Mouse (Mus musculus) lung, embryonic 14.5 days (tissue): ENCODE data around the gene Wdr18. TPM values are rescaled to one million over a fixed set of nuclear protein-coding genes. Genes with fewer than 3 reads are reported as not detected.
A peak's percentile ranks its signal among the peaks of the same experiment; 100 is the strongest.

Experiments
- ATAC-seq: fragments of 200-750 bp; cut with Nextera tagmentation; 2 replicates; pipeline ENCODE4 v1.8.0; 2017; ENCODE audit warnings: mild to moderate bottlenecking, moderate TSS enrichment, moderate library complexity; ENCODE audit not compliant: insufficient read depth
- DNase-seq: peaks from one replicate; pipeline ENCODE4 v3.0.0-alpha.2; 2015
- H3K27ac ChIP-seq: fragments of 300-500 bp; sonication (generic); 2 replicates; pipeline ENCODE4 v1.5.1; 2014; ENCODE audit warnings: low read depth, mild to moderate bottlenecking, moderate library complexity
- H3K27me3 ChIP-seq: fragments of 300-500 bp; sonication (generic); 2 replicates; pipeline ENCODE4 v1.6.1; 2014; ENCODE audit warnings: low read length, control low read depth; ENCODE audit not compliant: insufficient read depth
- H3K36me3 ChIP-seq: fragments of 300-500 bp; sonication (generic); 2 replicates; pipeline ENCODE4 v1.6.1; 2014; ENCODE audit warnings: control low read depth; ENCODE audit not compliant: insufficient read depth
- H3K4me1 ChIP-seq: fragments of 300-500 bp; sonication (generic); 2 replicates; pipeline ENCODE4 v1.6.1; 2014; ENCODE audit warnings: antibody characterized with exemption, control low read depth; ENCODE audit not compliant: insufficient read depth
- H3K4me2 ChIP-seq: fragments of 300-500 bp; sonication (generic); 2 replicates; pipeline ENCODE4 v1.6.1; 2014; ENCODE audit warnings: mild to moderate bottlenecking
- H3K4me3 ChIP-seq: fragments of 300-500 bp; sonication (generic); 2 replicates; pipeline ENCODE4 v1.5.1; 2014; ENCODE audit warnings: low read depth, low read length
- H3K9ac ChIP-seq: fragments of 300-500 bp; sonication (generic); 2 replicates; pipeline ENCODE4 v1.6.1; 2014
- H3K9me3 ChIP-seq: fragments of 300-500 bp; sonication (generic); 2 replicates; pipeline ENCODE4 v1.6.1; 2016; ENCODE audit warnings: low read depth, low read length, control low read depth
- CTCF ChIP-seq: IDR thresholded peaks from 2 replicates; pipeline ENCODE4 v1.5.1; 2016; ENCODE audit warnings: antibody characterized with exemption, low read depth
- WGBS: fragments of 180-500 bp; shearing (Covaris S2); extraction: QIAGEN DNeasy Blood & Tissue Kit; methylation state at CpG from one replicate; pipeline ENCODE4 v1.1.7; 2014; 5-methylcytosine and 5-hydroxymethylcytosine counted together
- polyA plus RNA-seq: library from polyadenylated mRNA; unstranded; fragments of >200 nt; fragmentation: Nextera tagmentation; extraction: Ambion mirVana; gene quantifications from 2 replicates; pipeline ENCODE4 v1.2.1, GENCODE M21; 2014

Gene Wdr18
- polyA plus RNA-seq = 113 and 124 TPM in 2 replicates

DNA sequence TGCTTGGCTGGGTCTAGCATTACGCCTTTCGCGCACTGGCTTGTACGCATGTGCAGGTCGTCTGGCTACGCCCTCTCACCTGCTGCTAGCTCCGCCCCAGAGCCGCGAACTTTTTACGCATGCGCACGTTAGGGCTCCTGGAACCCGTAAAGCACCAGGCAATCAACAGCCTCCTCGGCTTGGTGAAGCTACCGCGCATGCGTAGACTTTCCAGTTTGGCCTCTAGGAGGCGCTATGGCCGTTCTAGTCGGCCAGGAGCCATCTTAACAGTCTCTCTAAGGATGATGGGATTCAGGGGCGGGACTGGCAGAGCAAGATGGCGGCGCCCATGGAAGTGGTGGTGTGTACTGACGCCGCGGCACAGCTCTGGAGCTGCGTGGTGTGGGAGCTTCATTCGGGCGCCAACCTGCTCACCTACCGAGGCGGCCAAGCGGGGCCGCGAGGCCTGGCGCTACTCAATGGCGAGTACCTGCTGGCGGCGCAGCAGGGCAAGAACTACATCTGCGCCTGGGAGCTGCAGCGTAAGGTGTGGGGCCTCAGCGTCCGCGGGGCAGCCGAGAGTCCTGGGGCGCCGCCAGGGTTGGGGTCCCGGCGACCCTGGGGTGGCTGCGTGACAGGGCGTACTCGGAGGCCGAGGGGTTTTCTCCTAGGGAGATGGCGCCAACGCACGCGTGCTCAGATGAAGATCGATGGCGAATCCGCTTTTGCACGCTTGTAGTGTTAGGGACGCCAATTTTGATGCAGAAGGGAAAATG, at the start of gene Wdr18:
Gene Wdr18, plus strand, starts transcription at position 306 of the 755 bp plus-strand sequence.
- H3K4me1 ChIP-seq = 0 out of 2 replicates have a peak, but pooled peaks cover 6% of the 10 kb centered on the region
- TF ChIP-seq CTCF = peak; percentile 99
- H3K27me3 ChIP-seq = no peaks in the 10 kb centered on the region
- peak within 1 kb of the TSS; percentile 84 for H3K9ac ChIP-seq
- WGBS = under 1% methylated on average over 61 of the region's 61 CpGs
- H3K4me2 ChIP-seq = peak within 1 kb of the TSS; percentile 89
- peak within 1 kb of the TSS; percentile 99 for H3K4me3 ChIP-seq
- H3K36me3 ChIP-seq = peaks cover 37% of the 10 kb centered on the region
- no peaks in the 10 kb centered on the region for H3K9me3 ChIP-seq
- H3K27ac ChIP-seq = peak within 1 kb of the TSS; percentile 58; the same call in 1 of the 2 replicates
- ATAC-seq (peak; percentile 95), DNase-seq (peak; percentile 100)

DNA sequence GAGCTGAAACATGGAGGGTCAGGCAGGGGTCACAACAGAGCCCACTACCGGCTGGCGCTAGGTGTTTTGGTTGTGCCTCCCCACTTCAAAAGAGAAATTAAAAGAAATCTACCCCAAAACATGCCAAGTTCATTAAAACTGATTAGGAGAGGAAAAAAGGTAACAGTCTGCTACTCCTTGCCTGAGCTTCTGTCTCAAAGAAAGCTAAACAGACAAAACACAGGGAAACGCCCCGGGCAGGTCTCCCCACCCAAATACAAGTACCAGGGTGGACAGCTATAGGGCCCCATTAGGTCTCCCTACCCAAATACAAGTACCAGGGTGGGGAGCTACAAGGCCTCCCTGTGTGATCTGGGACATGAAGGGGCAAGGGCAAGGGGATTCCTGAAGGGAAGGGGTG, 49.4 kb upstream of the Wdr18 start, which contains the start of gene Gm26602:
Gene Gm26602, plus strand, starts transcription at position 301 of the 400 bp plus-strand sequence.
- Histone ChIP-seq H3K27ac (peak within 1 kb of the TSS; percentile 98; the same call in 1 of the 2 replicates), H3K36me3 (peaks cover 40% of the 10 kb centered on the region), H3K4me2 (no peak within 1 kb of the TSS), H3K27me3 (no peaks in the 10 kb centered on the region), H3K4me3 (no peak within 1 kb of the TSS), H3K4me1 (no peaks in the 10 kb centered on the region), H3K9ac (0 out of 2 replicates have a peak within 1 kb of the TSS, but pooled peaks have one; percentile 6), H3K9me3 (no peaks in the 10 kb centered on the region)
- WGBS = 94% methylated on average over 4 of the region's 4 CpGs
- TF ChIP-seq CTCF = no peak
- DNase-seq = no peak
- ATAC-seq = no peak

DNA sequence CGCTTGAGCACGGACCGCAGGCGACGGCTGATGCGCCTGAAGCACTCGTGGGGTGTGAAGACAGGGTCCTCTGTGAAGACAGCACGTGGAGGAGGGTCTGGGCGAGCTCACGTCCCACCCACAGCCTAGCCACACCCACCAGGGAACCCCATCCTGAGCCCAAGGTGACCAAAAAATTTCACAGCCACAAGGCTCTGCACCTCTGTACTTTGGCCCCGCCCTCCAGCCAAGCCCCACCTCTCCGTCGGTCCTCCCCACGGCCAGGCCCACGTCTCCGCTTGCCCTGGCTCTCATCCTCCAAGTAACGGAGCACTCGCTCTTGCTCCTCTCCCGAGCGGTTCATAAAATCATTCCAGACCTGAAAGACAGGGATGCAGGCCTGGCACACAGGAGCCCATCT, 47.5 kb upstream of the Wdr18 start:
- TF ChIP-seq CTCF = no peak
- DNase-seq (no peak), ATAC-seq (no peak)
- Histone ChIP-seq H3K4me1 (0 out of 2 replicates have a peak, but pooled peaks cover 5% of the 10 kb centered on the region), H3K27me3 (peaks cover 1% of the 10 kb centered on the region; the same call in 1 of the 2 replicates), H3K4me3 (no peak overlapping the region), H3K9ac (no peak overlapping the region), H3K4me2 (no peak overlapping the region), H3K27ac (no peak overlapping the region), H3K36me3 (peaks cover 23% of the 10 kb centered on the region), H3K9me3 (no peaks in the 10 kb centered on the region)
- WGBS = 64% methylated on average over 20 of the region's 20 CpGs

DNA sequence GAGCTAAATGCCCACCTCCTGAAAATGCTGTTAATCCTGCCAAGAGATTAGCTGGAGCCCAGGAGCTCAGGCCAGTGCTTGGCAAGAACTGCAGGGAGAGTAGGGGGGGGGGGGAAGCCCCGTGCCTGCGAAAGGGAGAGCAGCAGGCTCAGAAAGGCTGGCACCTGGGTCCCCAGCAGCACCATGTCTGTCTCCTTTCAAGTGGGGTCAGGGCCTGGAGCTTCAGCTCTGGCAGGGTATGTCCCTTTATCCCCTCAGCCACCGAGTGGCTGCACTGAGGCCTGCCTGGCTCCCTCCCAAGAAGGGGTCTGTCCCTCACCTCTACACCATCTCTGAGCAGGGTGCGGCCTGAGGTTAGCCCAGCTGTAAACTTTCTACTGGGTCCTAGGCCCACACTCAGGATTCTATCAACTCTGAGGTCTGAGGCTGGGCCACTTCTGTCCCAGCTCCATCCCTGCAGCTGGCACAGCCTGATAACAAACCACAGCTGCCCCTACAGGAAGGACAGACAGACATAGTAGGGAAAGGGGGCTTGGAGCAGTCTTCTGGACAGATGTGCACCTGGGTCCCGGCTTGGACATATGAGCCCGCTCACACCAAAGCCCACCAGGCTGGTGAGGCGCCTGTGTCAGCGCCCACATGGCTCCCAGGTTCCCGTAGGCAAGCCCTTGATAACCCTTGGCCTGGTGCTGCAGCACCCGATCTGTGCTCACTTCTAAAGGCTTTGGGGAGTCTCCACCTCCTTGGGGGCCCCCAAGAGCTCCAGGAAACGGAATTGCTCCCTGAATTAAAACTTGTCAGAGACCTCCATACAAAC, 45.6 kb upstream of the Wdr18 start:
- Histone ChIP-seq H3K27me3 (peaks cover 20% of the 10 kb centered on the region), H3K9ac (peak overlapping the region; percentile 22; the same call in 1 of the 2 replicates), H3K4me1 (0 out of 2 replicates have a peak, but pooled peaks cover 5% of the 10 kb centered on the region), H3K4me3 (no peak overlapping the region), H3K36me3 (peaks cover 22% of the 10 kb centered on the region), H3K4me2 (peak overlapping the region; percentile 18; the same call in 1 of the 2 replicates), H3K27ac (peak overlapping the region; percentile 36; the same call in 1 of the 2 replicates), H3K9me3 (no peaks in the 10 kb centered on the region)
- DNase-seq = no peak
- ATAC-seq = no peak
- TF ChIP-seq CTCF = no peak
- WGBS = 62% methylated on average over 11 of the region's 11 CpGs

DNA sequence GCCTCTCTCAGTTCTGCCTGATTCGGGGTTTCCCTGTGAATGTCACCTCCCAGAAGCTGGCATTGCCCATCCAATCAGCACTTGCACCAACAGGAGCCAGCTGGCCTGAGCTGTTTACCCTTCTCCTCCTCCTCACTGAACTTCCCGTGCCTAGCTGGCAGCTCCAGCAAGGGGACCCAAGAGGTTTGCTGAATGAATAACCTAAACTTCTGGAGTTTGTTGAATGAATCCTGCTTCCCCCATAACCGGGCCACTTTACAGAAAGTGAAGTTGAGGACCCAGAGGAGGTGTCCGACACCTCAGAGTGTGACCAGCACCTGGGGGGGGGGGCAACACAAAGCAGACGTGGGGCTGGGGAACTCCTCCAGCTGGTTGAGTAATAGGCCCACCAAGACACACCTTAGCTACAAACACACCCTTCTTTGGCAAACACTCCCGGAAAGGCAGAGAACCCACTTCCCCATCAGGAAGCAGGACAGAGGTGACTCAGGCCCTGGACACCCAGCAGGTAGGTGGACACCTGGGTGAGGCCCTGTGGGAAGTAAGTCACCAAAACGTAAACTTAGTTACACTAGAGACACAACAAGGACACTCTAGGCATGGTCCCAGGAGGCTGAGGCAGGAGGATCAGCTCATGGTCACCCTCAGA, 44.9 kb upstream of the Wdr18 start:
- Histone ChIP-seq H3K9ac (0 out of 2 replicates have a peak overlapping the region, but pooled peaks have one; percentile 22), H3K36me3 (peaks cover 19% of the 10 kb centered on the region), H3K4me2 (peak overlapping the region; percentile 97), H3K4me1 (0 out of 2 replicates have a peak, but pooled peaks cover 5% of the 10 kb centered on the region), H3K27ac (no peak overlapping the region), H3K9me3 (no peaks in the 10 kb centered on the region), H3K4me3 (peak overlapping the region; percentile 84; the same call in 1 of the 2 replicates), H3K27me3 (peaks cover 28% of the 10 kb centered on the region)
- TF ChIP-seq CTCF = no peak
- DNase-seq (no peak), ATAC-seq (no peak)
- WGBS = 59% methylated on average over 7 of the region's 7 CpGs

DNA sequence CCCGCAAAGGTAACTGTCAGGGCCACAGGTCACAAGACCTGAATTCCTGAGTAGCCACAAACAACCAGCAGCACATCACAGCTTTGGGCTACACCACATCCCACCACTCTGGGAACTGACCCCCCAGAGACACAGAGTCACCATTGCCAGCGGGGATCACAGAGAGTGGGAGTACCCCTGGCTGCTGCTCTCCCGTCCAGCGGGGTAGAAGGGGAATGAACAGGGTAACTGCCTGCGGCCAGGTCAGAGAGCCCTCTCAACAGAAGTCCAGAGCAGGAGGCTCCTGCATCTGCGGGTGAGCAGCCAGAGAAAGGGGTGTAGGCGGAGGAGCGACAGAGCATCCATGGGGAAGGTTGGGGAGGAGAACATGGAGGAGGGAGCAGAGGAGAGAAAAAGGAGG, 43.9 kb upstream of the Wdr18 start:
- Histone ChIP-seq H3K27ac (peak overlapping the region; percentile 83; the same call in 1 of the 2 replicates), H3K27me3 (peaks cover 38% of the 10 kb centered on the region), H3K36me3 (peaks cover 16% of the 10 kb centered on the region), H3K9ac (peak overlapping the region; percentile 93), H3K4me3 (peak overlapping the region; percentile 84), H3K9me3 (no peaks in the 10 kb centered on the region), H3K4me1 (peaks cover 5% of the 10 kb centered on the region; the same call in 1 of the 2 replicates), H3K4me2 (peak overlapping the region; percentile 97)
- no peak for DNase-seq
- WGBS = 6% methylated on average over 8 of the region's 8 CpGs
- no peak for ATAC-seq
- no peak for TF ChIP-seq CTCF
